Mouse (Mus musculus) small intestine, adult 2 months (tissue): Measurements from ENCODE around the gene Klf9.

Experiments
- CTCF ChIP-seq: fragments of 200-500 bp; IDR thresholded peaks from 2 replicates; pipeline ENCODE4 v1.5.1; 2012; ENCODE audit warnings: low read depth, mild to moderate bottlenecking, control low read depth, inconsistent platforms, low read length, moderate library complexity, mixed read lengths; ENCODE audit not compliant: insufficient replicate concordance, insufficient read length; ENCODE audit errors: extremely low read depth
- POLR2A ChIP-seq: fragments of 200-500 bp; IDR thresholded peaks from 2 replicates; pipeline ENCODE4 v1.6.1; 2012; ENCODE audit warnings: low read depth, mild to moderate bottlenecking, control low read depth, inconsistent platforms, low read length, moderate library complexity

DNA sequence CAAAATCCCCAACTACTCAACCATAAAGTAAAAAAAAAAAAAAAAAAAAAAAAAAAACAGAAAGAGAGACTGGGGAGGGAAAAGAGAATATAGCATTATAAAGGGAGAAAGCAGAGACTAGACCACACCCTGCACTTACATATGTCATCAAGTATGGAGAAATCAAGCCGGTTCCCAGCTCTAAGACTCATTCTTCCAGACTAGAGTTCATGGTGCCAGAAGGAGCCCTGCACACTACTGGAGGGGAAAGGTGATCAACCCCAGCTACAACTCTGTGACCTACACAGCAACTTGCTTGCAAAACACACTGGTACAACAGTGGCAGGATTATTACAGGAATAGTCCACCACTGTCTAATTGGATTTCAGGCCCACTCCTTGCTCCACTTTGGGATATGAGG is 48.7 kb downstream of the Klf9 start:
- no peak for TF ChIP-seq CTCF
- TF ChIP-seq POLR2A, result no peak
